Mouse (Mus musculus): ENCODE results near the gene Usp5.

The Usp5 gene

DNA sequence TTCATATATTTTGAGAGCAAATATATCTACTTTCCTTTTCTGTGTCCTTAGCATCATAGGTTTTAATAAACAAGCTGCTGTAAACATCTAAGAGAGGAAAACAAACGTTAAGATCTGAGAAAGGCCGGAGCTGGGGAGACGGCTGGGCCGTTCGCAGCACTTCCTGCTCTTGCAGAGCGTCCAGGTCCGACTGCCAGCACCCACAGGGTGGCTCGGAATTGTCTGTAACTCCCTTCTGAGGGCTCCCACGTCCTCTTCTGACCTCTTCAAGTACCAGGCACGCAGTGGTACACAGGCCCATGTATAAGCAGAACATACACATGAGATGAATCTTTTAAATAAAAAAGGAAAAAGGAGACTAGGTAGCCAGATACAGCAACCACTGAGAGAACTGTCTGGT lies 41.6 kb downstream of the Usp5 start:
- DNase-seq (ENCODE audit: low read depth, low spot score): no peak

DNA sequence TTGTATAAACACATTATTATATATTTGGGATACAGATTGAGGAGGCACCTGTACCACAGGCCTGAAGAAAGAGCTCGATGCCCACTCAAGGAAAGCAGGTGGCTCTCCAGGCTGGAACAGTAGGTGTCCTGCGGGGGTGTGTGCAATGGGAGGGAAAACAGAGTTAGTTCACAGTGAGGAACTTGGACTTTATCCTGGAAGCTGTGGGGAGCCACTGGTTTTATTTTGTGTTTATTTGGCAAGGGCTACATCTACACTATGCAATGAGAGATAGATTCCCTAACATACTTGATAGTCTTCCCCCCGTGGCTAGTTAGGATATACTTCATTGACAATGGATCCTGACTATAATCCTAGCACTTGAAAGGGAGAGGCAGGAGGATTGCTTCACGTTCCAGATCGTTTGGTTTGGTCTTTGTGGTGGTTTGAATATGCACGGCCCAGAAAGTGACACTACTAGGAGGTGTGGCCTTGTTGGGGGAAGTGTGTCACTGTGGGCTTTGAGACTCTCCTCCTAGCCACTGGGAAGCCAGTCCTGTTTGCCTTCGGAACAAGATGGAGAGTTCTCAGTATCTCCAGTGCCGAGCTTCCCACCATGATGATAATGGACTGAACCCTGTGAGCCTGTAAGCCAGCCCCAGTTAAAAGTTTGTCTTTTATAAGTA lies 42.4 kb downstream of the Usp5 start:
- DNase-seq (ENCODE audit: low read depth, low spot score): no peak

- DNase-seq (ENCODE audit: low read depth, low spot score): no peak
Observed at GRCm38 (mm10) chr6:124782436-124782835, 46.8 kb downstream of the Usp5 start.

- DNase-seq (ENCODE audit: low read depth, low spot score): no peak
Observed at GRCm38 (mm10) chr6:124780917-124781316, 48.4 kb downstream of the Usp5 start.

DNA sequence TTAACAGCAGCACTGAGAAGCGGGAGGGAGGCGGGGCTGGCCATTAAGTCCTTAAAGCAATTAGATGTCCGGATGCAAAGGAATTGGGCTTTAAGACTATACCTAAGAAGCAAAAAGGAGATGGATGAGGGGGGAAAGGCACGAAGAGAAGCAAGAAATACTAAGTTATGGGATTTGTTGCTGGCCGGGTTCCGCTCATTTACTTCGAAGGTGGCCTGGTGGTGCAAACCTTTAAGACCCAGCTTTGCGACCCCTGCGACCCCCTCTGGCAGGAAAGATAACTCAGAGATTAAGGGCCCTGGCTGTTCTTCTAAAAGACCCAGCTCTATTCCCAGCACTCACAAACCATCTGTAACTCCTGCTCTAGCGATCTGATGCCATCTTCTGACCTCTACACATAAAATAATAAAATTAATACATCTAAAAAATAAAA lies 49.3 kb downstream of the Usp5 start:
- no peak for DNase-seq (ENCODE audit: low read depth, low spot score)

- DNase-seq (ENCODE audit: low read depth, low spot score): no peak
Observed at GRCm38 (mm10) chr6:124779222-124779983, 49.9 kb downstream of the Usp5 start, which contains the start of gene Lrrc23. Gene Lrrc23 (minus strand): TSS chr6:124779727.

DNA sequence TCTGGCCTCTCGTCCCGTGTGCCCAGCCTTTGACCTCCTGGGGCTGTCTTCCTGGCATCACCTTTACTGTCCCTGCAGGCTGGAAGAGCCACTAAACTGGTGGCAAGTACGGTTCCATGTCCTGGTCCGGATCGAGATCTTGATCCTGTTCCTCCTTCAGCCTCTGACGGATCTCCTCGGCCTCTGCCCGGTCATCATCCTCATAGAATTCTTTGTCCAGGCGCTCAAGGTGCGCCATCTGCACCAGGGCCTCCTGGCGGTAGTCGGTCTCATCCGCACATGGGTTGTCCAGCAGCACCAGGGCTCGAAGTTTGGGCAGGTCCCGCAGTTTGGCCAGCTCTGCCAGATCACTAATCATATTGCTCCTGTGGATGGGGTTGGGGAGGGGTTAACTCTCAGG lies 58.8 kb downstream of the Usp5 start:
- DNase-seq (ENCODE audit: low read depth, low spot score): no peak

- no peak for DNase-seq (ENCODE audit: low read depth, low spot score)
Observed at GRCm38 (mm10) chr6:124770013-124770412, 59.3 kb downstream of the Usp5 start.

GRCm38 (mm10) chr6:124769101-124769765 lies 60.1 kb downstream of the Usp5 start, which contains the start of gene Eno2:
Gene Eno2 (minus strand): TSS chr6:124769673.
- no peak for DNase-seq (ENCODE audit: low read depth, low spot score)

GRCm38 (mm10) chr6:124768704-124769044 lies 60.6 kb downstream of the Usp5 start:
- DNase-seq (ENCODE audit: low read depth, low spot score): no peak

DNA sequence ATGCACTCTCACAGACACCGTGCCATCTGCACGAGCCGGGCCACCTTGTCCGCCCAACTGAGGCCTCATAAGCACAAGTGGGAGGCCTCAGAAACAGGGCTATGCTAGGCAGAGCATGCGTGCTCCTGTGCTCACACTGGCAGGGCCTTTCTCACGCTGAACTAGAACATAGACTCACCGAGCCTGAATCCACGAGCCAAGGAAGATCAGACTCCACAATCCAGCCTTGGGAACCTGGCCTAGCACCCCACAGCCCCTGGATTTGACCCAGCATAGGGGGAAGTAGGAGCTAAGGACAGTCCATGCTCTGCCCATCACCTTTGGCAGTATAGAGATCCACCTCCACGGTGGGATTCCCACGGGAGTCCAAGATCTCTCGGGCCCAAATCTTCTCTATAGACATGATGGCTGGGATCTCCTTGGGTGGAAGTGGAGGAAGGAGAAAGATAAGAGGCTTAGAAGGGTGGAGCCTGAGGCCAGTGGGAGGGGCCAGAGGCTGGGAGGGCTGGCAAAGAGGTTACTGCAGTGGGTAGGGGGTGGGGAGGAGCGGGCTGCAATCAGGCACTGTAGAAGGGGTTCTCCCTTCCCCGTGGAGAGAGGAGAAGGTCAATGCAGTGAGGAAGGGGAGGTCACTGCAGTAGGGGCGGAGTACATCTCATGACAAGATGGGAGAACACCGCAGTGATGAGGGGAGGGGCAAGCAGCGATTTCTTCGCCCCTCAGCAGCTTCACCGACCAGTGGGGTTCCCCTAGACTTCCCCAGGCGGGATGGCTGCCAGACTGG lies 61.2 kb downstream of the Usp5 start:
- DNase-seq (ENCODE audit: low read depth, low spot score): no peak

GRCm38 (mm10) chr6:124767536-124767919 lies 61.8 kb downstream of the Usp5 start:
- DNase-seq (ENCODE audit: low read depth, low spot score): no peak

GRCm38 (mm10) chr6:124765951-124766350 lies 63.3 kb downstream of the Usp5 start:
- no peak for DNase-seq (ENCODE audit: low read depth, low spot score)
